Mouse (Mus musculus): Measurements from ENCODE around the gene Txlng. TPM values are rescaled to one million over a fixed set of nuclear protein-coding genes. Genes with fewer than 3 reads are reported as not detected.

Gene Txlng
- polyA plus RNA-seq (2012; ENCODE audit: low replicate concordance): 3.5 and 5.0 TPM in 2 replicates

GRCm38 (mm10) chrX:162829203-162829708 lies at the start of gene Txlng:
Gene Txlng (minus strand): TSS chrX:162829454.

DNA sequence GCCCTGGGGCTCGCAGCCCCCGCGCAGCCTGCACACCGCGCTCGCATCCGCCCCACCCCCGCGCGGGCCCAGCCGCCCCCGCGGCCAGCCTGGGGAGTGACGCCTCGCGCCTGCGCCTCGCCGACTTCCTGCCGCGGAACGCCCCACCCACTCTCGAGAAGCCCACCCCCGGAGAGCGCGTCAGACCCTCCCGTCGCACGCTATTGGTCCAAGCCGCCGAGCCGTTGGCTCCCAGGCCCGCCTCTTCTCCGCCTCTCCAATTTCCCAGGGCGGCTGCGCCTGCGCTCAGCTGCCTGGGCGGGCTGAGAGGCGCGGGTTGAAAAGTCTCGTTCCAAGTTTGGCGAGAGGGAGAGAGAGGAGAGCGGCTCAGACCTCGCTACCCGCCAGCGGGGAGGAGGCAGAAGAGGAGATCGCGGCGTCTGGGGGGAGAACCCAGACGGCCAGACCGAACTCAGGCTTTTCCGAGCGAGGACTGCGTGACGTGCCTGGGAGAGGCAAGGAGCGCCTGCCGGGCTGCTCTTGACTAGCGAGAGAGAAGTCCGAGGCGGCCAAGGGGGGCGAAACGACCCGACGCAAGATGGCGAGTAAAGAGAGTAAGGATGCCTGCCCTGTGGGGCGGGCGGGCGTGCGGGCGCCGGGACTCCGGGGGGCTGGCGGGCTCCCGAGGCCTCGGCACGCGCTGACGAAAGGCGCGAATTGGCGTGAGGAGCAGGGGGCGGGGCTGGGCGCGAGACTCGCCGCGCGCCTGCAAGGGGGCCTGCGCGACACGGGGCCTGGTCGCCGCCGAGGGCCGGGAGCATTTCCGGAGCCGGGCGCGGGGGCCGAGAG lies 68.9 kb downstream of the Txlng start, which contains the start of gene Rbbp7:
Rbbp7 (plus strand) TSS at position 288 of the 828 bp plus-strand sequence.

Other genes with a start within 250 kb of the Txlng start
- 0.10 and 0.12 TPM in 2 replicates for gene Reps2, start 185.8 kb downstream of the Txlng start, polyA plus RNA-seq (2012; ENCODE audit: low replicate concordance)
- gene Rbbp7, start 69.1 kb downstream of the Txlng start, polyA plus RNA-seq (2012; ENCODE audit: low replicate concordance): 48.4 and 73.3 TPM in 2 replicates
- gene Syap1, start 59.0 kb upstream of the Txlng start, polyA plus RNA-seq (2012; ENCODE audit: low replicate concordance): 8.9 and 11.5 TPM in 2 replicates
- gene Ctps2, start 71.8 kb upstream of the Txlng start, polyA plus RNA-seq (2012; ENCODE audit: low replicate concordance): 3.6 and 5.2 TPM in 2 replicates
- not detected in 2 replicates for gene S100g, start 135.1 kb upstream of the Txlng start, polyA plus RNA-seq (2012; ENCODE audit: low replicate concordance)

Measured in hematopoietic multipotent progenitor cell, adult 10-12 weeks (in vitro differentiated cells).